Mouse (Mus musculus) hindbrain, embryonic 12.5 days (tissue): ENCODE results near the gene Cnot6. TPM values are rescaled to one million over a fixed set of nuclear protein-coding genes. Genes with fewer than 3 reads are reported as not detected.
A peak's percentile ranks its signal among the peaks of the same experiment; 100 is the strongest.

Experiments
- ATAC-seq: fragments of 200-750 bp; cut with Nextera tagmentation; 2 replicates; pipeline ENCODE4 v1.8.0; 2017; ENCODE audit warnings: moderate TSS enrichment; ENCODE audit not compliant: low FRiP score
- H3K27ac ChIP-seq: fragments of 300-500 bp; sonication (generic); 2 replicates; pipeline ENCODE4 v1.5.1; 2016; ENCODE audit warnings: mild to moderate bottlenecking
- H3K27me3 ChIP-seq: fragments of 300-500 bp; sonication (generic); 2 replicates; pipeline ENCODE4 v1.6.1; 2016; ENCODE audit warnings: mild to moderate bottlenecking
- H3K36me3 ChIP-seq: fragments of 300-500 bp; sonication (generic); 2 replicates; pipeline ENCODE4 v1.6.1; 2016; ENCODE audit warnings: mild to moderate bottlenecking
- H3K4me1 ChIP-seq: fragments of 300-500 bp; sonication (generic); 2 replicates; pipeline ENCODE4 v1.6.1; 2016
- H3K4me2 ChIP-seq: fragments of 300-500 bp; sonication (generic); replicated peaks from 2 replicates; pipeline ENCODE4 v1.6.1; 2016; ENCODE audit warnings: mild to moderate bottlenecking
- H3K4me3 ChIP-seq: fragments of 300-500 bp; sonication (generic); 2 replicates; pipeline ENCODE4 v1.5.1; 2016; ENCODE audit warnings: mild to moderate bottlenecking
- H3K9ac ChIP-seq: fragments of 300-500 bp; sonication (generic); 2 replicates; pipeline ENCODE4 v1.6.1; 2016; ENCODE audit warnings: mild to moderate bottlenecking, moderate library complexity
- H3K9me3 ChIP-seq: fragments of 300-500 bp; sonication (generic); replicated peaks from 2 replicates; pipeline ENCODE4 v1.6.1; 2016; ENCODE audit warnings: mild to moderate bottlenecking
- WGBS: fragments of 180-500 bp; shearing (Covaris S2); methylation state at CpG from one replicate; pipeline ENCODE4 v1.1.7; 2016; 5-methylcytosine and 5-hydroxymethylcytosine counted together
- polyA plus RNA-seq: library from polyadenylated mRNA; unstranded; fragments of >200 nt; fragmentation: Nextera tagmentation; extraction: Ambion mirVana; gene quantifications from 2 replicates; pipeline ENCODE4 v1.2.1, GENCODE M21; 2016

The Cnot6 gene
- polyA plus RNA-seq, 1 experiment from 2014 or later, result 92.2 TPM

GRCm38 (mm10) chr11:49734771-49735170 lies 22.2 kb upstream of the Cnot6 start:
- Histone ChIP-seq H3K4me3 (no peak overlapping the region), H3K4me2 (no peak overlapping the region), H3K27me3 (no peaks in the 10 kb centered on the region), H3K9ac (no peak overlapping the region), H3K36me3 (no peaks in the 10 kb centered on the region), H3K9me3 (no peaks in the 10 kb centered on the region), H3K27ac (no peak overlapping the region), H3K4me1 (peaks cover 16% of the 10 kb centered on the region)
- no peak for ATAC-seq
- WGBS, result 86% methylated on average over 11 of the region's 11 CpGs

DNA sequence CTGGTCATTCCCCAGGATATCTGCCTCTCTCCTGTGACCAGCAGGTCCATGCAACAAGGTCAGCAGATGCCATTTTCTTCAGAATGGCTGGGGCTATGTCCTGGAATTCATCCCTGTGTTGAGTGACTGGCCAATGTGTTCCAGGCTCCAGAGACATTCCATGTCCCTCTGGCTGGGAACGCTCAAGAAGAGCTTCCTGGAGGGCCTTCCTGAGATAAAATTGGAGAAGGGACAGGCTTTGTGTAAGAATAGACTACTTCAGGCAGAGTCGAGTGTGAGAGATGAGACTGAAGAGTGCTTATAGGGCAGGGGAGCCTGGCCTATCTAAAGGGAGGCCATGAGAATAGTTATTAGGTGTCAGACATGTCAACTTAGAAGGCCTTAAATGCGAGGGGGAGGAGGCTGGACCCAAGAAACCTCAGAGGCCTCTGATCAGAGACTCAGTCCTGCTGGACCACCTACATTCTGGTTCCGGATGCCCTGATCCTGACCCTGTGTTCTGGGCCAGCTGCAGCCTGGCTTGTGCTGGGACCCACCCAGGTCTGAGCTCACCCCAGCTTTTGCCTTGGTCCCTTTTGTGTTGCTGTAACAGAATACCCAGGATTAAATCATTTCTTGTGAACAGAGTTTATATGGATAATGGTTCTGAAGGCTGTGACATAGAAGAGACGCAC lies 17.9 kb upstream of the Cnot6 start:
- no peak overlapping the region for H3K27ac ChIP-seq
- no peaks in the 10 kb centered on the region for H3K4me1 ChIP-seq
- no peaks in the 10 kb centered on the region for H3K27me3 ChIP-seq
- H3K36me3 ChIP-seq, result no peaks in the 10 kb centered on the region
- H3K9me3 ChIP-seq, result no peaks in the 10 kb centered on the region
- H3K4me3 ChIP-seq, result no peak overlapping the region
- WGBS, result 86% methylated on average over 5 of the region's 5 CpGs
- ATAC-seq, result no peak
- H3K4me2 ChIP-seq, result no peak overlapping the region
- no peak overlapping the region for H3K9ac ChIP-seq

GRCm38 (mm10) chr11:49727877-49728276 lies 15.4 kb upstream of the Cnot6 start:
- ATAC-seq, result peak; percentile 49; the same call in 1 of the 2 replicates
- Histone ChIP-seq H3K4me2 (no peak overlapping the region), H3K9me3 (no peaks in the 10 kb centered on the region), H3K36me3 (no peaks in the 10 kb centered on the region), H3K4me3 (no peak overlapping the region), H3K27me3 (no peaks in the 10 kb centered on the region), H3K9ac (no peak overlapping the region), H3K4me1 (no peaks in the 10 kb centered on the region), H3K27ac (no peak overlapping the region)
- 7% methylated on average over 3 of the region's 3 CpGs for WGBS

GRCm38 (mm10) chr11:49726800-49727199 lies 14.3 kb upstream of the Cnot6 start:
- 74% methylated on average over 8 of the region's 8 CpGs for WGBS
- no peak overlapping the region for H3K27ac ChIP-seq
- no peak overlapping the region for H3K4me3 ChIP-seq
- H3K9ac ChIP-seq, result no peak overlapping the region
- H3K9me3 ChIP-seq, result no peaks in the 10 kb centered on the region
- ATAC-seq, result no peak
- H3K36me3 ChIP-seq, result no peaks in the 10 kb centered on the region
- H3K4me1 ChIP-seq, result no peaks in the 10 kb centered on the region
- H3K27me3 ChIP-seq, result no peaks in the 10 kb centered on the region
- H3K4me2 ChIP-seq, result no peak overlapping the region

- H3K4me3 ChIP-seq, result no peak overlapping the region
- no peaks in the 10 kb centered on the region for H3K36me3 ChIP-seq
- no peak for ATAC-seq
- no peaks in the 10 kb centered on the region for H3K9me3 ChIP-seq
- no peak overlapping the region for H3K4me2 ChIP-seq
- H3K27me3 ChIP-seq, result no peaks in the 10 kb centered on the region
- no peak overlapping the region for H3K9ac ChIP-seq
- H3K4me1 ChIP-seq, result no peaks in the 10 kb centered on the region
- WGBS, result 77% methylated on average over 2 of the region's 2 CpGs
- H3K27ac ChIP-seq, result no peak overlapping the region
Measured at GRCm38 (mm10) chr11:49724676-49725075, 12.2 kb upstream of the Cnot6 start.

DNA sequence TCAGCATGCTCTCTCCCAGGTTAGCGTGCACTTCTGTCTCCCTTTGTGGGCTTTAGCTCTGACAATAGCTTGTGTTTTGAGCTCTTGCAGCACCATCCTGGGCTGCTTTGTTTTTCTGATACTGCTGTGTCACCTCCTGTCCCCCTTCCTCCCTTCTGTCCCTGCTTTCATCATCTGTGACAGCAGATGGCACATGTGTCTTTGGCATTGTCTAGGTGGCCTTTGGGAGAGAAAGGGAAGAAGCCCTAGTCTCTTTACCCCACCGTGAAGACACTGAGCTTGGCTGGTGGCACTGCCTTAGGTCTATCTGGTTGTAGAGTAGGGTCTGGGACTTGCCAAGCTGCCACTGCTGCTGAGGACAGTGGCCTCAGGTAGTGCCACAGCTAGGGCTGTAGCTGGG lies 10.8 kb upstream of the Cnot6 start:
- H3K27ac ChIP-seq, result no peak overlapping the region
- no peaks in the 10 kb centered on the region for H3K36me3 ChIP-seq
- no peak overlapping the region for H3K9ac ChIP-seq
- no peaks in the 10 kb centered on the region for H3K9me3 ChIP-seq
- no peak overlapping the region for H3K4me3 ChIP-seq
- 59% methylated on average over 2 of the region's 2 CpGs for WGBS
- 0 out of 2 replicates have a peak, but pooled peaks have one; percentile 29 for ATAC-seq
- no peaks in the 10 kb centered on the region for H3K4me1 ChIP-seq
- no peaks in the 10 kb centered on the region for H3K27me3 ChIP-seq
- no peak overlapping the region for H3K4me2 ChIP-seq

DNA sequence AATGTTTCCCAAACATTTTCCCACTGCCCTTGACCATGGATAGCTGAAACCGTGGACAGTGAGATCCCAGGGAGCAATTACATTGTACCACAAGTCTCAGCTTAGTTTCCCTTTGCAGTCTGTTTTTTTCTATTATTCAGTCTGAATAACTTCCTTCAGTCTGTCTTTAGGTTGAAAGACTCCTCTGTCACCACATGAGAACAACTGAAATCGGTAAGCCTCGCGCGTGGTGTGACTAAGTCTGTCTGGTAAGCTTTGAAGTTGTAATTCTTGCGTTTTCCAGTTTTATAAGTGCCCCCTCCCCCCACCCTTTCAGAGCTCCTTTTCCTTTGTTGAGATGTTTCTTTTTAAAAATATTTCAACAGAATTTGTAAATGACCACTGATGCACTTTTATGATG lies 10.2 kb upstream of the Cnot6 start:
- H3K36me3 ChIP-seq, result no peaks in the 10 kb centered on the region
- ATAC-seq, result no peak
- H3K9me3 ChIP-seq, result no peaks in the 10 kb centered on the region
- WGBS, result 81% methylated on average over 6 of the region's 6 CpGs
- no peaks in the 10 kb centered on the region for H3K27me3 ChIP-seq
- H3K4me3 ChIP-seq, result no peak overlapping the region
- H3K27ac ChIP-seq, result no peak overlapping the region
- H3K4me2 ChIP-seq, result no peak overlapping the region
- no peak overlapping the region for H3K9ac ChIP-seq
- no peaks in the 10 kb centered on the region for H3K4me1 ChIP-seq

GRCm38 (mm10) chr11:49721358-49721757 lies 8.8 kb upstream of the Cnot6 start:
- WGBS, result 79% methylated on average over 1 of the region's 1 CpGs
- Histone ChIP-seq H3K27me3 (no peaks in the 10 kb centered on the region), H3K9me3 (no peaks in the 10 kb centered on the region), H3K9ac (no peak overlapping the region), H3K4me1 (no peaks in the 10 kb centered on the region), H3K4me2 (no peak overlapping the region), H3K36me3 (no peaks in the 10 kb centered on the region), H3K4me3 (no peak overlapping the region), H3K27ac (no peak overlapping the region)
- ATAC-seq, result no peak

DNA sequence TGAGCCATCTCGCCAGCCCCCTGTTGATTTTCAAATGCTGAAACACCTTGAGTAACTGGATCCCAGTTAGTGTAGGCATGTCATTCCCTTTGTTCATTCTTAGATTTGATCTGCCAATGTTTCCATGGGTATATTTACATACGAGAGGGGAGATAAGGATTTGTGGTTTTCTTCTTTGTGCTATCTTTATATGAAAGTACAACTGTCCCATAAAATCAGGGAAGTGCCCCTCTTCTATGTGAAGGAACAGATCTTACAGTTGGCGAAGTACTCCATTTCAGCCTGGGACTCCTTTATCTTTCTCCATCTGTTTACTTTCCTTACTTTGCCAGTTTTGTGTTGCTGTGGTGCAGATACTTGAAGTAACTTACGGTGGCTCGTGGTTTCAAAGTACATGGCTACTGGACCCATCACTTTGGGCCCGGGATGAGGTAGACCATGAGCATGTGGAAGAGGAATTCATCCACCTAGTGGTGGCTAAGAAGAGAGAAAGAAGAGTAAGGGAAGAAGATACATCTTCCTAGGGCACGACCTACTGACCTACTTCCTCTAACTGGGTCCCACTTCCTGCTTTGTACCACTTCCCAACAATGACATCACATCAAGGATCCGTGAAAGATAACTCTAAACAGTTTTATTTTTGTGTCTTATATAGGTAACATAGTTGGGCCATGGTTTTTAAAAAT lies 7.1 kb upstream of the Cnot6 start:
- ATAC-seq, result no peak
- Histone ChIP-seq H3K36me3 (no peaks in the 10 kb centered on the region), H3K9me3 (no peaks in the 10 kb centered on the region), H3K4me3 (no peak overlapping the region), H3K27ac (no peak overlapping the region), H3K4me2 (no peak overlapping the region), H3K9ac (no peak overlapping the region), H3K4me1 (no peaks in the 10 kb centered on the region), H3K27me3 (no peaks in the 10 kb centered on the region)
- WGBS, result 87% methylated on average over 8 of the region's 8 CpGs

DNA sequence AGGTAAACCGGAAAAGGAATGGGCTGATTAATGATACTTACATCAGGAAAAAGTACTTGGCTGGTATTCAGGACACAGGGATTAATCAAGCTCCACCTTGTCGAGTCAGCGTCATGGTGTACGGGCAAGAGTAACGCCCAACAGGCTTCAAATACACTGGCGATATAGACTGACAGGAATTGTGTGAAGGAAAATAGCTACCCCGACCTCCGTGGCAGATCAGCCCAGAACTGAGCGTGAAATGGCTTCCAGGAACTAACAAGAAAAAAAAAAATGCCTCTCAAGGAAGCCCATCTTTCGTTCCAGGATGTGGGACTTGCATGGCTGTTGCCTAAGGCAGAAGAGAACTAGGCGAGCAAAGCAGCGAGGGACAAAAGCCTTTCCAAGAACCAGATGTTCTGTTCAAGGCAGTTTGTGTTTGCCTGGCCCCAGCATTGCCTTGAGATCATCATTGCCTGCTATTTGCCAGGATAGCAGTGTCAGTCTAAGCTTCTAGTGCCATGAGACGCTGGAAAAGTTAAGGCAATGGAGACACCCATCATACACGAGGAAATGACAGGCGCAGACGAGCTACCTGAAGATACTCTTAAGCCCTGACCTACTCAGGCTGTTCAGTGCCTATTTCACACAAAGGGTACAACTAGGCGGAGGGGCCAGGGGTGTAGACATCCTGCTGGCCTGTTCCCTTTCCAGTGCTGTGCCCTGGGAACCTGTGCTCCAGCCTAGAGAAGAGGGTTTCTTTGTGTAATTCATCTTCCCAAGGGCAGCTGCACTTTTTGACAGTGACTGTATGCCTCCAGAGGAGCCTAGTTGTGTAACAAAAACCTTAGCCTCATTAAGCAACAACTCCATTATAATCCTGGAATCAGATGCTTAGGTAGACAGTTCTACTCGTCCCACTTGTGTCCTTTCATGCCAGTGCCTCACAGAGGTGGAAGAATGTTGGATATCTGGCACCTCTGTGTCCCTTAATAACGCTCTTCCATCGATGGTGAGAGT lies 1.1 kb upstream of the Cnot6 start:
- Histone ChIP-seq H3K27me3 (no peaks in the 10 kb centered on the region), H3K4me3 (peak overlapping the region; percentile 99), H3K4me2 (peak overlapping the region; percentile 66), H3K27ac (peak overlapping the region; percentile 81), H3K4me1 (peaks cover 27% of the 10 kb centered on the region), H3K36me3 (peaks cover 2% of the 10 kb centered on the region; the same call in 1 of the 2 replicates), H3K9ac (peak overlapping the region; percentile 98), H3K9me3 (no peaks in the 10 kb centered on the region)
- 40% methylated on average over 20 of the region's 20 CpGs for whole genome bisulfite sequencing
- peak; percentile 2; the same call in 1 of the 2 replicates for ATAC-seq

GRCm38 (mm10) chr11:49711981-49712554 lies 455 bp downstream of the Cnot6 start:
- Histone ChIP-seq H3K36me3 (peaks cover 4% of the 10 kb centered on the region; the same call in 1 of the 2 replicates), H3K4me3 (peak overlapping the region; percentile 99), H3K27me3 (no peaks in the 10 kb centered on the region), H3K27ac (peak overlapping the region; percentile 94), H3K4me1 (peaks cover 29% of the 10 kb centered on the region), H3K9ac (peak overlapping the region; percentile 98), H3K4me2 (peak overlapping the region; percentile 80), H3K9me3 (no peaks in the 10 kb centered on the region)
- ATAC-seq, result peak; percentile 76
- under 1% methylated on average over 62 of the region's 70 CpGs for WGBS

GRCm38 (mm10) chr11:49710664-49711063 lies 1.9 kb downstream of the Cnot6 start:
- no peak for ATAC-seq
- no peak overlapping the region for H3K9ac ChIP-seq
- peak overlapping the region; percentile 80 for H3K4me2 ChIP-seq
- H3K9me3 ChIP-seq, result no peaks in the 10 kb centered on the region
- H3K4me1 ChIP-seq, result peaks cover 29% of the 10 kb centered on the region
- WGBS, result 86% methylated on average over 2 of the region's 2 CpGs
- H3K27me3 ChIP-seq, result no peaks in the 10 kb centered on the region
- no peak overlapping the region for H3K27ac ChIP-seq
- H3K4me3 ChIP-seq, result peak overlapping the region; percentile 99
- peaks cover 16% of the 10 kb centered on the region for H3K36me3 ChIP-seq
